In genomic region chr7:34166850-34167249, GRCm38 (mm10) we compare ENCODE assay signal across 8 mouse cellular contexts. TPM values are rescaled to one million over a fixed set of nuclear protein-coding genes. Genes with fewer than 3 reads are reported as not detected.
A peak's percentile ranks its signal among the peaks of the same experiment; 100 is the strongest.
DNase-seq lines count a peak whose midpoint lies in the region; ATAC-seq and TF ChIP-seq lines count a peak whose summit lies in the region.

No protein-coding gene starts in this region.

- H3K4me1 ChIP-seq in hindbrain, embryonic 16.5 days (ENCODE audit: control insufficient read depth, insufficient read depth, low read depth, low read length) = peaks cover 9% of the 10 kb centered on the region
- H3K4me1 ChIP-seq in stomach, embryonic 14.5 days (ENCODE audit: control insufficient read depth, insufficient read depth, low read length) = peaks cover 3% of the 10 kb centered on the region; the same call in 1 of the 2 replicates

- ATAC-seq in hindbrain, embryonic 16.5 days = no peak
- no peak for ATAC-seq in stomach, embryonic 14.5 days (ENCODE audit: insufficient number of reproducible peaks, insufficient read depth, low FRiP score, low read depth)

- DNase-seq in gastrocnemius, adult 2 months = peak; percentile 37
- DNase-seq in gastrocnemius, adult 8-10 months (ENCODE audit: low spot score in 2 of 2) = no peak
- peak; percentile 88 for DNase-seq in ES-CJ7 (ENCODE audit: low read depth, low spot score)
- peak; percentile 69 for DNase-seq in embryo, embryonic 10.5 days (ENCODE audit: low spot score)
- DNase-seq in lung, postnatal 10 days = peak; percentile 44
- DNase-seq in frontal cortex, postnatal 25 days (ENCODE audit: low spot score in 2 of 2) = no peak

- TF ChIP-seq CTCF in gastrocnemius, adult 2 months (IDR thresholded peaks at IDR 0.05) = peak; percentile 54

- peaks cover 19% of the 10 kb centered on the region for H3K36me3 ChIP-seq in hindbrain, embryonic 16.5 days (ENCODE audit: control insufficient read depth, insufficient read depth, low read length)
- H3K36me3 ChIP-seq in stomach, embryonic 14.5 days (ENCODE audit: control insufficient read depth, insufficient read depth, low read length) = peaks cover 30% of the 10 kb centered on the region

- H3K9ac ChIP-seq in hindbrain, embryonic 16.5 days (ENCODE audit: low read depth, low read length) = no peak overlapping the region
- no peak overlapping the region for H3K9ac ChIP-seq in stomach, embryonic 14.5 days (replicated peaks; ENCODE audit: low read depth, low read length)

- H3K27me3 ChIP-seq in hindbrain, embryonic 16.5 days (replicated peaks; ENCODE audit: control insufficient read depth, insufficient read depth, low read length) = no peaks in the 10 kb centered on the region
- no peaks in the 10 kb centered on the region for H3K27me3 ChIP-seq in stomach, embryonic 14.5 days (ENCODE audit: control insufficient read depth, insufficient read depth, low read length)

- 54% methylated on average over 4 of the region's 4 CpGs for WGBS in hindbrain, embryonic 16.5 days
- WGBS in stomach, embryonic 14.5 days = 52% methylated on average over 4 of the region's 4 CpGs

- peak overlapping the region; percentile 11 for H3K4me2 ChIP-seq in hindbrain, embryonic 16.5 days (ENCODE audit: low read length)
- 0 out of 2 replicates have a peak overlapping the region, but pooled peaks have one; percentile 8 for H3K4me2 ChIP-seq in stomach, embryonic 14.5 days (replicated peaks; ENCODE audit: low read depth, low read length)

- no peaks in the 10 kb centered on the region for H3K9me3 ChIP-seq in hindbrain, embryonic 16.5 days (ENCODE audit: control insufficient read depth, low read length)
- H3K9me3 ChIP-seq in stomach, embryonic 14.5 days (ENCODE audit: control insufficient read depth, low read depth, low read length) = no peaks in the 10 kb centered on the region

- peak overlapping the region; percentile 96 for H3K27ac ChIP-seq in gastrocnemius, adult 2 months
- no peak overlapping the region for H3K27ac ChIP-seq in hindbrain, embryonic 16.5 days (ENCODE audit: low read depth, low read length)
- no peak overlapping the region for H3K27ac ChIP-seq in stomach, embryonic 14.5 days (ENCODE audit: low read length)

- intact Hi-C loops in gastrocnemius, adult 2 months (cut with DNase I) = loop anchor here (10.0 kb wide), 1 partner anchor 888 kb away; the partner anchor contains the start of gene Cebpg

- H3K4me3 ChIP-seq in gastrocnemius, adult 2 months = peak overlapping the region; percentile 91
- H3K4me3 ChIP-seq in hindbrain, embryonic 16.5 days (ENCODE audit: low read length) = no peak overlapping the region
- no peak overlapping the region for H3K4me3 ChIP-seq in stomach, embryonic 14.5 days (ENCODE audit: low read depth, low read length)

RNA-seq across cellular contexts. Expression of gene Uba2, which starts 2.5 kb away (rescaled TPM):
- 10 to 100 TPM; 33.4 to 38.7 TPM for total RNA-seq in gastrocnemius, adult 2 months (2021)
- 10 to 100 TPM; 33.2 to 42.5 (median 37.5) TPM for total RNA-seq in gastrocnemius, adult 8-10 months (2022)
- polyA plus RNA-seq in hindbrain, embryonic 16.5 days (2015; fragmentation: Nextera tagmentation; extraction: Ambion mirVana) = 145 and 159 TPM in 2 replicates
- 193 and 196 TPM in 2 replicates for polyA plus RNA-seq in stomach, embryonic 14.5 days (2014; fragmentation: Nextera tagmentation; extraction: Ambion mirVana)

RNA-seq across cellular contexts. Expression of gene Pdcd2l, which starts 29.6 kb away (rescaled TPM):
- 10 to 100 TPM; 13.8 to 19.2 TPM for total RNA-seq in gastrocnemius, adult 2 months (2021)
- total RNA-seq in gastrocnemius, adult 8-10 months (2022) = 10 to 100 TPM; 13.0 to 18.6 (median 16.9) TPM
- polyA plus RNA-seq in hindbrain, embryonic 16.5 days (2015; fragmentation: Nextera tagmentation; extraction: Ambion mirVana) = 76.2 and 87.3 TPM in 2 replicates
- polyA plus RNA-seq in stomach, embryonic 14.5 days (2014; fragmentation: Nextera tagmentation; extraction: Ambion mirVana) = 57.1 and 64.1 TPM in 2 replicates

RNA-seq across cellular contexts. Expression of gene Wtip, which starts 33.8 kb away (rescaled TPM):
- 1 to 10 TPM; 3.2 to 3.9 TPM for total RNA-seq in gastrocnemius, adult 2 months (2021)
- total RNA-seq in gastrocnemius, adult 8-10 months (2022) = 1 to 10 TPM; 2.4 to 4.5 (median 2.4) TPM
- 3.8 and 4.1 TPM in 2 replicates for polyA plus RNA-seq in hindbrain, embryonic 16.5 days (2015; fragmentation: Nextera tagmentation; extraction: Ambion mirVana)
- 7.1 TPM in 2 replicates for polyA plus RNA-seq in stomach, embryonic 14.5 days (2014; fragmentation: Nextera tagmentation; extraction: Ambion mirVana)

Comparison
In these comparisons a context has a peak if more than half of its experiments do, and no peak if none do; other contexts are left out.
1. DNase-seq: peak in gastrocnemius, adult 2 months (single experiment), ES-CJ7 (single experiment), embryo, embryonic 10.5 days (single experiment) and lung, postnatal 10 days (single experiment); none in gastrocnemius, adult 8-10 months (0 of 2) and frontal cortex, postnatal 25 days (0 of 2).